Mouse (Mus musculus) neural tube, embryonic 13.5 days (tissue): ENCODE measurements at regions not wholly inside any gene's neighbourhood (a gene's known extent, or its start where the extent isn't known, plus 50 kb on each side); places are given as distances from the start of the nearest gene placed in this dataset.

Experiments used
- ATAC-seq: fragments of 200-750 bp; cut with Nextera tagmentation; 2 replicates; pipeline ENCODE4 v1.8.0; 2017; ENCODE audit warnings: low read depth, mild to moderate bottlenecking, moderate TSS enrichment, moderate library complexity
- H3K27ac ChIP-seq: fragments of 300-500 bp; sonication (generic); replicated peaks from 2 replicates; pipeline ENCODE4 v1.5.1; 2015; ENCODE audit warnings: moderate library complexity, mild to moderate bottlenecking, inconsistent platforms
- H3K27me3 ChIP-seq: fragments of 300-500 bp; sonication (generic); 2 replicates; pipeline ENCODE4 v1.6.1; 2015; ENCODE audit warnings: mild to moderate bottlenecking, inconsistent platforms
- H3K36me3 ChIP-seq: fragments of 300-500 bp; sonication (generic); 2 replicates; pipeline ENCODE4 v1.6.1; 2015; ENCODE audit warnings: mild to moderate bottlenecking, inconsistent platforms
- H3K4me1 ChIP-seq: fragments of 300-500 bp; sonication (generic); replicated peaks from 2 replicates; pipeline ENCODE4 v1.6.1; 2015; ENCODE audit warnings: inconsistent platforms
- H3K4me2 ChIP-seq: fragments of 300-500 bp; sonication (generic); 2 replicates; pipeline ENCODE4 v1.6.1; 2015; ENCODE audit warnings: inconsistent platforms, mild to moderate bottlenecking, moderate library complexity
- H3K4me3 ChIP-seq: fragments of 300-500 bp; sonication (generic); 2 replicates; pipeline ENCODE4 v1.5.1; 2015; ENCODE audit warnings: mild to moderate bottlenecking, inconsistent platforms
- H3K9ac ChIP-seq: fragments of 300-500 bp; sonication (generic); 2 replicates; pipeline ENCODE4 v1.6.1; 2015; ENCODE audit warnings: moderate library complexity, mild to moderate bottlenecking, inconsistent platforms
- H3K9me3 ChIP-seq: fragments of 300-500 bp; sonication (generic); 2 replicates; pipeline ENCODE4 v1.6.1; 2016; ENCODE audit warnings: inconsistent platforms
- WGBS: fragments of 180-500 bp; shearing (Covaris S2); methylation state at CpG from one replicate; pipeline ENCODE4 v1.1.7; 2015; 5-methylcytosine and 5-hydroxymethylcytosine counted together

GRCm38 (mm10) chr1:133549816-133550215, 60.3 kb downstream of the Snrpe start:
- H3K36me3 ChIP-seq = no peaks in the 10 kb centered on the region
- ATAC-seq = no peak
- 0 out of 2 replicates have a peak, but pooled peaks cover 7% of the 10 kb centered on the region for H3K9me3 ChIP-seq
- no peak overlapping the region for H3K9ac ChIP-seq
- no peak overlapping the region; the same call in 1 of the 2 replicates for H3K27ac ChIP-seq
- H3K4me1 ChIP-seq = no peaks in the 10 kb centered on the region
- H3K4me3 ChIP-seq = no peak overlapping the region
- no peaks in the 10 kb centered on the region for H3K27me3 ChIP-seq
- 86% methylated on average over 10 of the region's 10 CpGs for WGBS
- H3K4me2 ChIP-seq = no peak overlapping the region

- ATAC-seq = no peak
- 44% methylated on average over 2 of the region's 2 CpGs for WGBS
- no peak overlapping the region for H3K27ac ChIP-seq
Measured at GRCm38 (mm10) chr1:133548971-133549370, 61.1 kb downstream of the Snrpe start.

GRCm38 (mm10) chr1:133547541-133547940, 62.5 kb downstream of the Snrpe start:
- H3K9ac ChIP-seq = no peak overlapping the region
- WGBS = 80% methylated on average over 3 of the region's 3 CpGs
- H3K36me3 ChIP-seq = no peaks in the 10 kb centered on the region
- H3K9me3 ChIP-seq = 0 out of 2 replicates have a peak, but pooled peaks cover 2% of the 10 kb centered on the region
- H3K4me1 ChIP-seq = no peaks in the 10 kb centered on the region
- no peak overlapping the region for H3K4me2 ChIP-seq
- no peaks in the 10 kb centered on the region for H3K27me3 ChIP-seq
- no peak for ATAC-seq
- H3K27ac ChIP-seq = no peak overlapping the region
- no peak overlapping the region for H3K4me3 ChIP-seq

More at GRCm38 (mm10) chr1:133548971-133549370, 61.1 kb downstream of the Snrpe start:
- Histone ChIP-seq H3K36me3 (no peaks in the 10 kb centered on the region), H3K27me3 (no peaks in the 10 kb centered on the region), H3K4me1 (no peaks in the 10 kb centered on the region), H3K9ac (no peak overlapping the region), H3K9me3 (0 out of 2 replicates have a peak, but pooled peaks cover 7% of the 10 kb centered on the region), H3K4me3 (no peak overlapping the region), H3K4me2 (no peak overlapping the region)

GRCm38 (mm10) chr1:133544996-133545395, 65.1 kb downstream of the Snrpe start:
- no peak for ATAC-seq
- WGBS = 95% methylated on average over 9 of the region's 9 CpGs
- Histone ChIP-seq H3K4me2 (no peak overlapping the region), H3K9me3 (no peaks in the 10 kb centered on the region), H3K36me3 (no peaks in the 10 kb centered on the region), H3K27ac (no peak overlapping the region), H3K4me3 (no peak overlapping the region), H3K4me1 (no peaks in the 10 kb centered on the region), H3K9ac (no peak overlapping the region), H3K27me3 (no peaks in the 10 kb centered on the region)

GRCm38 (mm10) chr1:133543751-133544150, 66.3 kb downstream of the Snrpe start:
- ATAC-seq = no peak
- H3K4me3 ChIP-seq = no peak overlapping the region
- H3K27me3 ChIP-seq = no peaks in the 10 kb centered on the region
- no peaks in the 10 kb centered on the region for H3K4me1 ChIP-seq
- WGBS = 87% methylated on average over 10 of the region's 10 CpGs
- H3K27ac ChIP-seq = no peak overlapping the region
- no peak overlapping the region for H3K4me2 ChIP-seq
- H3K36me3 ChIP-seq = no peaks in the 10 kb centered on the region
- no peak overlapping the region for H3K9ac ChIP-seq
- H3K9me3 ChIP-seq = no peaks in the 10 kb centered on the region

GRCm38 (mm10) chr1:133541996-133542775, 67.9 kb downstream of the Snrpe start:
- H3K27me3 ChIP-seq = no peaks in the 10 kb centered on the region
- WGBS = 82% methylated on average over 15 of the region's 15 CpGs

GRCm38 (mm10) chr1:133530698-133531097, 79.4 kb downstream of the Snrpe start:
- Histone ChIP-seq H3K4me3 (no peak overlapping the region), H3K9me3 (no peaks in the 10 kb centered on the region), H3K36me3 (no peaks in the 10 kb centered on the region), H3K4me1 (no peaks in the 10 kb centered on the region), H3K27me3 (no peaks in the 10 kb centered on the region), H3K27ac (no peak overlapping the region), H3K9ac (no peak overlapping the region), H3K4me2 (no peak overlapping the region)
- no peak for ATAC-seq

More at GRCm38 (mm10) chr1:133541996-133542775, 67.9 kb downstream of the Snrpe start:
- no peaks in the 10 kb centered on the region for H3K4me1 ChIP-seq
- no peak for ATAC-seq
- no peak overlapping the region for H3K4me2 ChIP-seq
- H3K36me3 ChIP-seq = no peaks in the 10 kb centered on the region
- H3K4me3 ChIP-seq = no peak overlapping the region
- H3K9ac ChIP-seq = no peak overlapping the region
- no peak overlapping the region for H3K27ac ChIP-seq
- no peaks in the 10 kb centered on the region for H3K9me3 ChIP-seq

- Histone ChIP-seq H3K9me3 (no peaks in the 10 kb centered on the region), H3K27ac (no peak overlapping the region), H3K27me3 (no peaks in the 10 kb centered on the region), H3K36me3 (no peaks in the 10 kb centered on the region), H3K4me1 (no peaks in the 10 kb centered on the region), H3K4me2 (no peak overlapping the region), H3K4me3 (no peak overlapping the region), H3K9ac (no peak overlapping the region)
- WGBS = 88% methylated on average over 10 of the region's 10 CpGs
- ATAC-seq = no peak
Measured at GRCm38 (mm10) chr1:133529817-133530216, 80.3 kb downstream of the Snrpe start.

GRCm38 (mm10) chr1:133527651-133528385, 82.3 kb downstream of the Snrpe start:
- H3K4me2 ChIP-seq = no peak overlapping the region
- ATAC-seq = no peak
- H3K27me3 ChIP-seq = no peaks in the 10 kb centered on the region
- H3K9ac ChIP-seq = no peak overlapping the region
- no peaks in the 10 kb centered on the region for H3K9me3 ChIP-seq
- H3K36me3 ChIP-seq = no peaks in the 10 kb centered on the region
- H3K4me3 ChIP-seq = no peak overlapping the region
- 65% methylated on average over 7 of the region's 7 CpGs for WGBS
- no peaks in the 10 kb centered on the region for H3K4me1 ChIP-seq
- no peak overlapping the region for H3K27ac ChIP-seq

- ATAC-seq = no peak
- 97% methylated on average over 1 of the region's 1 CpGs for WGBS
- Histone ChIP-seq H3K4me3 (no peak overlapping the region), H3K9me3 (no peaks in the 10 kb centered on the region), H3K27me3 (no peaks in the 10 kb centered on the region), H3K36me3 (no peaks in the 10 kb centered on the region), H3K4me1 (no peaks in the 10 kb centered on the region), H3K9ac (no peak overlapping the region), H3K4me2 (no peak overlapping the region), H3K27ac (no peak overlapping the region)
Measured at GRCm38 (mm10) chr1:133522825-133523224, 87.3 kb downstream of the Snrpe start.

- no peak for ATAC-seq
- Histone ChIP-seq H3K4me2 (no peak overlapping the region), H3K27me3 (no peaks in the 10 kb centered on the region), H3K9me3 (no peaks in the 10 kb centered on the region), H3K4me3 (no peak overlapping the region), H3K9ac (no peak overlapping the region), H3K4me1 (no peaks in the 10 kb centered on the region), H3K36me3 (no peaks in the 10 kb centered on the region), H3K27ac (no peak overlapping the region)
- whole genome bisulfite sequencing = 84% methylated on average over 8 of the region's 8 CpGs
Measured at GRCm38 (mm10) chr1:133520652-133521051, 89.4 kb downstream of the Snrpe start.

- H3K4me1 ChIP-seq = no peaks in the 10 kb centered on the region
- no peaks in the 10 kb centered on the region for H3K9me3 ChIP-seq
- no peak overlapping the region for H3K4me3 ChIP-seq
- H3K27me3 ChIP-seq = no peaks in the 10 kb centered on the region
- H3K9ac ChIP-seq = no peak overlapping the region
- no peaks in the 10 kb centered on the region for H3K36me3 ChIP-seq
- WGBS = 92% methylated on average over 5 of the region's 5 CpGs
- no peak overlapping the region for H3K27ac ChIP-seq
- H3K4me2 ChIP-seq = no peak overlapping the region
- no peak for ATAC-seq
Measured at GRCm38 (mm10) chr1:133517020-133517419, 92.8 kb upstream of the Sox13 start.
